Mouse (Mus musculus): ENCODE measurements around the gene Scaf8.
"Not testable (repeated sequence)": the region's sequence is repeated elsewhere in the genome, so short reads cannot be mapped to it uniquely, and the experiment has no call there.

Gene Scaf8

GRCm38 (mm10) chr17:3115380-3115974 is 705 bp downstream of the Scaf8 start:
- DNase-seq (ENCODE audit: low read depth, low spot score) = no peak

- DNase-seq (ENCODE audit: low read depth, low spot score) = not testable (repeated sequence)
Observed at GRCm38 (mm10) chr17:3120949-3121348, 6.2 kb downstream of the Scaf8 start.

- DNase-seq (ENCODE audit: low read depth, low spot score) = not testable (repeated sequence)
Observed at GRCm38 (mm10) chr17:3123581-3123980, 8.8 kb downstream of the Scaf8 start.

GRCm38 (mm10) chr17:3128716-3129115 is 13.9 kb downstream of the Scaf8 start:
- no peak for DNase-seq (ENCODE audit: low read depth, low spot score)

- DNase-seq (ENCODE audit: low read depth, low spot score) = no peak
Observed at GRCm38 (mm10) chr17:3129791-3130190, 15.0 kb downstream of the Scaf8 start.

- no peak for DNase-seq (ENCODE audit: low read depth, low spot score)
Observed at GRCm38 (mm10) chr17:3135346-3135745, 20.6 kb downstream of the Scaf8 start.

- no peak for DNase-seq (ENCODE audit: low read depth, low spot score)
Observed at GRCm38 (mm10) chr17:3136127-3136526, 21.4 kb downstream of the Scaf8 start.

GRCm38 (mm10) chr17:3138387-3138786 is 23.6 kb downstream of the Scaf8 start:
- no peak for DNase-seq (ENCODE audit: low read depth, low spot score)

- DNase-seq (ENCODE audit: low read depth, low spot score) = no peak
Observed at GRCm38 (mm10) chr17:3140100-3140499, 25.3 kb downstream of the Scaf8 start.

GRCm38 (mm10) chr17:3148853-3149252 is 34.1 kb downstream of the Scaf8 start:
- DNase-seq (ENCODE audit: low read depth, low spot score) = no peak

GRCm38 (mm10) chr17:3149541-3149940 is 34.8 kb downstream of the Scaf8 start:
- no peak for DNase-seq (ENCODE audit: low read depth, low spot score)

GRCm38 (mm10) chr17:3150701-3151100 is 35.9 kb downstream of the Scaf8 start:
- not testable (repeated sequence) for DNase-seq (ENCODE audit: low read depth, low spot score)

GRCm38 (mm10) chr17:3151181-3151580 is 36.4 kb downstream of the Scaf8 start:
- no peak for DNase-seq (ENCODE audit: low read depth, low spot score)

- not testable (repeated sequence) for DNase-seq (ENCODE audit: low read depth, low spot score)
Observed at GRCm38 (mm10) chr17:3156176-3156575, 41.4 kb downstream of the Scaf8 start.

- DNase-seq (ENCODE audit: low read depth, low spot score) = no peak
Observed at GRCm38 (mm10) chr17:3157016-3157415, 42.2 kb downstream of the Scaf8 start.

- DNase-seq (ENCODE audit: low read depth, low spot score) = no peak
Observed at GRCm38 (mm10) chr17:3162905-3163304, 48.1 kb downstream of the Scaf8 start.

GRCm38 (mm10) chr17:3180425-3180945 is 65.7 kb downstream of the Scaf8 start:
- not testable (repeated sequence) for DNase-seq (ENCODE audit: low read depth, low spot score)

GRCm38 (mm10) chr17:3195483-3195882 is 80.7 kb downstream of the Scaf8 start:
- not testable (repeated sequence) for DNase-seq (ENCODE audit: low read depth, low spot score)

GRCm38 (mm10) chr17:3200328-3200727 is 85.6 kb downstream of the Scaf8 start:
- no peak for DNase-seq (ENCODE audit: low read depth, low spot score)

- no peak for DNase-seq (ENCODE audit: low read depth, low spot score)
Observed at GRCm38 (mm10) chr17:3203916-3204315, 89.1 kb downstream of the Scaf8 start.

GRCm38 (mm10) chr17:3204826-3205405 is 90.1 kb downstream of the Scaf8 start:
- no peak for DNase-seq (ENCODE audit: low read depth, low spot score)

GRCm38 (mm10) chr17:3206527-3207398 is 92.0 kb downstream of the Scaf8 start:
- DNase-seq (ENCODE audit: low read depth, low spot score) = no peak

Measured in brain, embryonic 18.5 days (tissue).